Mouse (Mus musculus): Measurements from ENCODE around the gene Mttp. TPM values are rescaled to one million over a fixed set of nuclear protein-coding genes. Genes with fewer than 3 reads are reported as not detected.

The Mttp gene
- total RNA-seq, 2 experiments from 2014 or later = 6.8 to 7.1 TPM

- peak; percentile 64 to 88 for DNase-seq (ENCODE audit: low spot score in 2 of 2)
Observed at GRCm38 (mm10) chr3:138095301-138095700, 49.5 kb downstream of the Mttp start.

GRCm38 (mm10) chr3:138083896-138084295 is 60.9 kb downstream of the Mttp start:
- no peak for DNase-seq (ENCODE audit: low spot score in 2 of 2)

- peak in 1 of 2 experiments; percentile 56 for DNase-seq (ENCODE audit: low spot score in 2 of 2)
Observed at GRCm38 (mm10) chr3:138083073-138083637, 61.6 kb downstream of the Mttp start.

GRCm38 (mm10) chr3:138078701-138079100 is 66.1 kb downstream of the Mttp start:
- no peak for DNase-seq (ENCODE audit: low spot score in 2 of 2)

- peak in 1 of 2 experiments; percentile 55 for DNase-seq (ENCODE audit: low spot score in 2 of 2)
Observed at GRCm38 (mm10) chr3:138077476-138078340, 67.1 kb downstream of the Mttp start.

- no peak for DNase-seq (ENCODE audit: low spot score in 2 of 2)
Observed at GRCm38 (mm10) chr3:138075209-138075608, 69.6 kb downstream of the Mttp start.

- no peak for DNase-seq (ENCODE audit: low spot score in 2 of 2)
Observed at GRCm38 (mm10) chr3:138074214-138074613, 70.6 kb downstream of the Mttp start.

- DNase-seq (ENCODE audit: low spot score in 2 of 2) = no peak
Observed at GRCm38 (mm10) chr3:138071476-138072073, 73.2 kb downstream of the Mttp start.

GRCm38 (mm10) chr3:138071004-138071403 is 73.8 kb downstream of the Mttp start:
- DNase-seq (ENCODE audit: low spot score in 2 of 2) = no peak

GRCm38 (mm10) chr3:138069756-138070511 is 74.8 kb downstream of the Mttp start:
- DNase-seq (ENCODE audit: low spot score in 2 of 2) = no peak

GRCm38 (mm10) chr3:138068103-138068502 is 76.7 kb downstream of the Mttp start:
- no peak for DNase-seq (ENCODE audit: low spot score in 2 of 2)

- DNase-seq (ENCODE audit: low spot score in 2 of 2) = no peak
Observed at GRCm38 (mm10) chr3:138067288-138067687, 77.5 kb downstream of the Mttp start, which contains the start of gene Gm5105. Gene Gm5105 (minus strand): TSS chr3:138067388.

- DNase-seq (ENCODE audit: low spot score in 2 of 2) = peak in 1 of 2 experiments; percentile 74
Observed at GRCm38 (mm10) chr3:138066348-138066856, 78.4 kb downstream of the Mttp start.

GRCm38 (mm10) chr3:138065930-138066329 is 78.8 kb downstream of the Mttp start:
- no peak for DNase-seq (ENCODE audit: low spot score in 2 of 2)

GRCm38 (mm10) chr3:138064732-138065645 is 79.8 kb downstream of the Mttp start, which contains the start of gene 1110002E22Rik:
Gene 1110002E22Rik (plus strand): TSS chr3:138065052.
- DNase-seq (ENCODE audit: low spot score in 2 of 2) = peak; percentile 54 to 83

GRCm38 (mm10) chr3:138063731-138064329 is 80.9 kb downstream of the Mttp start:
- no peak for DNase-seq (ENCODE audit: low spot score in 2 of 2)

- DNase-seq (ENCODE audit: low spot score in 2 of 2) = no peak
Observed at GRCm38 (mm10) chr3:138062673-138063072, 82.1 kb downstream of the Mttp start.

GRCm38 (mm10) chr3:138061205-138061911 is 83.4 kb downstream of the Mttp start:
- DNase-seq (ENCODE audit: low spot score in 2 of 2) = no peak

- no peak for DNase-seq (ENCODE audit: low spot score in 2 of 2)
Observed at GRCm38 (mm10) chr3:138060429-138060828, 84.3 kb downstream of the Mttp start.
